Mouse (Mus musculus) kidney, embryonic 14.5 days (tissue): ENCODE data around the gene Kcnn3. TPM values are rescaled to one million over a fixed set of nuclear protein-coding genes. Genes with fewer than 3 reads are reported as not detected.
A peak's percentile ranks its signal among the peaks of the same experiment; 100 is the strongest.

Experiments used
- ATAC-seq: fragments of 200-750 bp; cut with Nextera tagmentation; 2 replicates; pipeline ENCODE4 v1.8.0; 2017; ENCODE audit warnings: moderate number of reproducible peaks, mild to moderate bottlenecking, moderate TSS enrichment, moderate library complexity; ENCODE audit not compliant: low FRiP score, low TSS enrichment
- H3K27ac ChIP-seq: fragments of 300-500 bp; sonication (generic); 2 replicates; pipeline ENCODE4 v1.5.1; 2014; ENCODE audit warnings: low read depth, mild to moderate bottlenecking, low read length, moderate library complexity, mixed read lengths
- H3K27me3 ChIP-seq: fragments of 300-500 bp; sonication (generic); 2 replicates; pipeline ENCODE4 v1.6.1; 2014; ENCODE audit warnings: mild to moderate bottlenecking, low read length; ENCODE audit not compliant: control insufficient read depth, insufficient read depth
- H3K36me3 ChIP-seq: fragments of 300-500 bp; sonication (generic); 2 replicates; pipeline ENCODE4 v1.6.1; 2014; ENCODE audit warnings: low read length, mixed read lengths; ENCODE audit not compliant: control insufficient read depth, insufficient read depth
- H3K4me1 ChIP-seq: fragments of 300-500 bp; sonication (generic); 2 replicates; pipeline ENCODE4 v1.6.1; 2014; ENCODE audit warnings: low read length, mixed read lengths; ENCODE audit not compliant: control insufficient read depth, insufficient read depth
- H3K4me2 ChIP-seq: fragments of 300-500 bp; sonication (generic); replicated peaks from 2 replicates; pipeline ENCODE4 v1.6.1; 2014; ENCODE audit warnings: low read depth, mild to moderate bottlenecking, low read length
- H3K4me3 ChIP-seq: fragments of 300-500 bp; sonication (generic); 2 replicates; pipeline ENCODE4 v1.5.1; 2014; ENCODE audit warnings: mild to moderate bottlenecking, low read length
- H3K9ac ChIP-seq: fragments of 300-500 bp; sonication (generic); 2 replicates; pipeline ENCODE4 v1.6.1; 2014; ENCODE audit warnings: low read depth, mild to moderate bottlenecking, low read length, moderate library complexity
- H3K9me3 ChIP-seq: fragments of 300-500 bp; sonication (generic); 2 replicates; pipeline ENCODE4 v1.6.1; 2016; ENCODE audit warnings: low read length; ENCODE audit not compliant: control insufficient read depth
- WGBS: fragments of 180-500 bp; shearing (Covaris S2); extraction: QIAGEN DNeasy Blood & Tissue Kit; methylation state at CpG from one replicate; pipeline ENCODE4 v1.1.7; 2014; 5-methylcytosine and 5-hydroxymethylcytosine counted together
- polyA plus RNA-seq: library from polyadenylated mRNA; unstranded; fragments of >200 nt; fragmentation: Nextera tagmentation; extraction: Ambion mirVana; gene quantifications from 2 replicates; pipeline ENCODE4 v1.2.1, GENCODE M21; 2014

Kcnn3 gene
- polyA plus RNA-seq, 1 experiment from 2014 or later = 2.1 TPM

DNA sequence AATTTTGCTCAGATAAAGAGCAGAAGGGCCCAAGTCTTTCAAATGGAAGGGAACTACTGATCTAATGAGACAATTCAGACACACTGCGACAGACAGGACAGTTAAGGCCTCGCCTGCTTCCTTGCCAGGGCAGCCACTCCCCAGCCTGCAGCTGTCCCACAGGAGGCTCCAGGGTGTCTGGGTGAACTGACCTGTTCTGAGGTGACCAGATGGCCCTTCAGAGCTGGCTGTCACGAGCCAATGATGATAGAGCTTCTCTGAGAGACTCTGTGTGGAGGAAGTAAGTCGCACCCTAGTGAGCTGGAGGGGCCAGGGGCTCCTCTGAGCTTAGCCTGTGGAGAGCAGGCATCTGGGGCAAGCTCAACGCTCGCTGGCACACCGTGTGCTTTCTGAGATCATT lies 81.1 kb downstream of the Kcnn3 start:
- WGBS = 15% methylated on average over 7 of the region's 7 CpGs
- no peak for ATAC-seq
- peaks cover 6% of the 10 kb centered on the region; the same call in 1 of the 2 replicates for H3K9me3 ChIP-seq

GRCm38 (mm10) chr3:89603300-89603699 lies 83.3 kb downstream of the Kcnn3 start:
- Histone ChIP-seq H3K9me3 (peaks cover 6% of the 10 kb centered on the region; the same call in 1 of the 2 replicates), H3K36me3 (no peaks in the 10 kb centered on the region), H3K27ac (no peak overlapping the region), H3K4me1 (no peaks in the 10 kb centered on the region; the same call in 1 of the 2 replicates), H3K27me3 (no peaks in the 10 kb centered on the region), H3K4me3 (no peak overlapping the region), H3K4me2 (no peak overlapping the region), H3K9ac (no peak overlapping the region)
- WGBS = 95% methylated on average over 5 of the region's 5 CpGs
- no peak for ATAC-seq

More for the DNA sequence above, 81.1 kb downstream of the Kcnn3 start:
- H3K9ac ChIP-seq = no peak overlapping the region
- H3K4me3 ChIP-seq = no peak overlapping the region
- no peak overlapping the region for H3K4me2 ChIP-seq
- no peaks in the 10 kb centered on the region; the same call in 1 of the 2 replicates for H3K4me1 ChIP-seq
- no peak overlapping the region for H3K27ac ChIP-seq
- H3K27me3 ChIP-seq = no peaks in the 10 kb centered on the region
- no peaks in the 10 kb centered on the region for H3K36me3 ChIP-seq

GRCm38 (mm10) chr3:89605235-89605634 lies 85.3 kb downstream of the Kcnn3 start:
- Histone ChIP-seq H3K36me3 (no peaks in the 10 kb centered on the region), H3K4me3 (no peak overlapping the region), H3K27me3 (no peaks in the 10 kb centered on the region), H3K9ac (no peak overlapping the region), H3K4me1 (no peaks in the 10 kb centered on the region; the same call in 1 of the 2 replicates), H3K27ac (no peak overlapping the region), H3K9me3 (no peaks in the 10 kb centered on the region), H3K4me2 (no peak overlapping the region)
- ATAC-seq = no peak
- 69% methylated on average over 5 of the region's 5 CpGs for WGBS

DNA sequence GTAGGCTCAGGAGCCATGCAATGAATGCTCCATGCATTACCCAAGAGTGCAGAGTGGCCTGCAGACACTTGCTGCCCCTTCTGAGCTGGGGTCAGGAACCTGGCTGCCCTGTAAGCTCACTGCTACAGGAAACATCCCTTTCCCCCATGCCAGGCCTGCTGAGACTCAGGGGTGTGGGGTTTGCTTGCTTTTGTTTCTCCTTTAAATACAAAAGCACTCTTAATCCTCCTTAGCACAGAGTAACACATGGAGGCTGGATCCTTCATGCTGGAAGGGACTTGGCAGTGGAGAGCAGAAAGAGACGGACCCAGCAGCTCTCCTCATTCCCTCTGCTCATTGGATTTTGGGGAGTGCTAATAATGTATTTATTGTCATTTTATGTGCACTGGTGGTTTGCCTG lies 87.4 kb downstream of the Kcnn3 start:
- Histone ChIP-seq H3K27ac (no peak overlapping the region), H3K27me3 (no peaks in the 10 kb centered on the region), H3K4me2 (no peak overlapping the region), H3K36me3 (no peaks in the 10 kb centered on the region), H3K9me3 (no peaks in the 10 kb centered on the region), H3K4me3 (no peak overlapping the region), H3K9ac (no peak overlapping the region), H3K4me1 (no peaks in the 10 kb centered on the region)
- no peak for ATAC-seq
- 73% methylated on average over 1 of the region's 1 CpGs for WGBS

- Histone ChIP-seq H3K4me1 (peaks cover 15% of the 10 kb centered on the region), H3K4me3 (no peak overlapping the region), H3K4me2 (no peak overlapping the region), H3K9me3 (no peaks in the 10 kb centered on the region), H3K9ac (no peak overlapping the region), H3K36me3 (no peaks in the 10 kb centered on the region), H3K27me3 (no peaks in the 10 kb centered on the region), H3K27ac (no peak overlapping the region)
- no peak for ATAC-seq
- 76% methylated on average over 5 of the region's 5 CpGs for WGBS
Observed at GRCm38 (mm10) chr3:89612048-89612447, 92.1 kb downstream of the Kcnn3 start.

- no peaks in the 10 kb centered on the region for H3K36me3 ChIP-seq
- no peak overlapping the region for H3K9ac ChIP-seq
- WGBS = 33% methylated on average over 18 of the region's 18 CpGs
- ATAC-seq = peak; percentile 87
- H3K4me1 ChIP-seq = peaks cover 15% of the 10 kb centered on the region
- no peak overlapping the region for H3K4me3 ChIP-seq
- H3K27me3 ChIP-seq = no peaks in the 10 kb centered on the region
- H3K27ac ChIP-seq = peak overlapping the region; percentile 25; the same call in 1 of the 2 replicates
- no peaks in the 10 kb centered on the region for H3K9me3 ChIP-seq
- H3K4me2 ChIP-seq = no peak overlapping the region
Observed at GRCm38 (mm10) chr3:89613526-89614523, 93.9 kb downstream of the Kcnn3 start.

DNA sequence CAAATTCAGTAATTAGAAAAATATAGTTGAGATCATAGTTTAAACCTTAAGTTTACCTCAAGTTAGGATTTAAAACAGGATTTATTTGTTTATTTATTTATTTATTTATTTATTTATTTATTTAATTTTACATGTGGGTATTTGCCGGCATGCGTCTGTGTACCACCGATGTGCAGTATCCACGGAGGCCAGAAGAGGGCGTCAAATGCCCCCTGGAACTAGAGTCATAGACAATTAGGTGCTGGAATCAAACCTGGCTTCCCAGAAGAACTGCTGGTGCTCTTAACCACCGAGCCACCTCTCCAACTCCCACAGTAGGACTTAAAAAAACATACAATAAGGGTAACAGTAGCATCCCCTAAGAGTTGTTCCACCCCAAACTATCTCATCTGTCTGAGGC lies 96.9 kb downstream of the Kcnn3 start:
- Histone ChIP-seq H3K27me3 (no peaks in the 10 kb centered on the region), H3K4me3 (no peak overlapping the region), H3K9me3 (no peaks in the 10 kb centered on the region), H3K4me1 (peaks cover 15% of the 10 kb centered on the region), H3K9ac (no peak overlapping the region), H3K36me3 (no peaks in the 10 kb centered on the region), H3K27ac (no peak overlapping the region), H3K4me2 (no peak overlapping the region)
- ATAC-seq = no peak
- WGBS = 65% methylated on average over 6 of the region's 6 CpGs

DNA sequence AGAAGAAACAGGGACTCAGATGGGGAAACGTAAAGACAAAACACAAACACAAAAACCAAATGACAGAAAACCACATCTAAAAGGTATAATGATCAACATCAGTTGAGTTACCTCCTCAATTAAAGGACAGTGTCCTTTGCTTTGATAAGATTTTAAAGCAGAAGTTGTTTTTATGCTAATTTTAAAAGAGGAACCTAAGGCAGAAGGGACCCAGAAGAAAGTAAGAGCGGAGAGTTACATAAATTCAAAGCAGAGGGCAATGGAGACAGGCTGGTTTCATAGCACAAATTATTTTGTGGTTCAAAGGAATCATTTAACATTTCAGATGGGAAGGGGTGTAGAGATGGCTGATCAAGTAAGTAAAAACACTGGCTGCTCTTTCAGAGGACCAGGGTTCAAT lies 97.4 kb downstream of the Kcnn3 start:
- Histone ChIP-seq H3K4me3 (no peak overlapping the region), H3K36me3 (no peaks in the 10 kb centered on the region), H3K9ac (no peak overlapping the region), H3K27me3 (no peaks in the 10 kb centered on the region), H3K27ac (no peak overlapping the region), H3K9me3 (no peaks in the 10 kb centered on the region), H3K4me2 (no peak overlapping the region), H3K4me1 (peaks cover 15% of the 10 kb centered on the region)
- ATAC-seq = no peak
- WGBS = 92% methylated on average over 2 of the region's 2 CpGs

- no peak overlapping the region for H3K4me3 ChIP-seq
- no peaks in the 10 kb centered on the region for H3K27me3 ChIP-seq
- WGBS = 35% methylated on average over 6 of the region's 6 CpGs
- peaks cover 9% of the 10 kb centered on the region; the same call in 1 of the 2 replicates for H3K4me1 ChIP-seq
- ATAC-seq = no peak
- no peak overlapping the region for H3K27ac ChIP-seq
- H3K9me3 ChIP-seq = no peaks in the 10 kb centered on the region
- H3K4me2 ChIP-seq = no peak overlapping the region
- no peaks in the 10 kb centered on the region for H3K36me3 ChIP-seq
- no peak overlapping the region for H3K9ac ChIP-seq
Observed at GRCm38 (mm10) chr3:89622825-89623224, 102.9 kb downstream of the Kcnn3 start.
